Mouse (Mus musculus) kidney, postnatal 25 days (tissue): ENCODE data around the gene Angptl2.
A peak's percentile ranks its signal among the peaks of the same experiment; 100 is the strongest.

ENCODE experiments used
- DNase-seq, 2 experiments: peaks; one replicate each; pipeline ENCODE4 v3.0.0; 2021; ENCODE audit warnings: mixed read lengths in 2 of 2

Gene Angptl2

GRCm38 (mm10) chr2:33272665-33273439 lies 57.0 kb downstream of the Angptl2 start:
- DNase-seq: no peak

DNA sequence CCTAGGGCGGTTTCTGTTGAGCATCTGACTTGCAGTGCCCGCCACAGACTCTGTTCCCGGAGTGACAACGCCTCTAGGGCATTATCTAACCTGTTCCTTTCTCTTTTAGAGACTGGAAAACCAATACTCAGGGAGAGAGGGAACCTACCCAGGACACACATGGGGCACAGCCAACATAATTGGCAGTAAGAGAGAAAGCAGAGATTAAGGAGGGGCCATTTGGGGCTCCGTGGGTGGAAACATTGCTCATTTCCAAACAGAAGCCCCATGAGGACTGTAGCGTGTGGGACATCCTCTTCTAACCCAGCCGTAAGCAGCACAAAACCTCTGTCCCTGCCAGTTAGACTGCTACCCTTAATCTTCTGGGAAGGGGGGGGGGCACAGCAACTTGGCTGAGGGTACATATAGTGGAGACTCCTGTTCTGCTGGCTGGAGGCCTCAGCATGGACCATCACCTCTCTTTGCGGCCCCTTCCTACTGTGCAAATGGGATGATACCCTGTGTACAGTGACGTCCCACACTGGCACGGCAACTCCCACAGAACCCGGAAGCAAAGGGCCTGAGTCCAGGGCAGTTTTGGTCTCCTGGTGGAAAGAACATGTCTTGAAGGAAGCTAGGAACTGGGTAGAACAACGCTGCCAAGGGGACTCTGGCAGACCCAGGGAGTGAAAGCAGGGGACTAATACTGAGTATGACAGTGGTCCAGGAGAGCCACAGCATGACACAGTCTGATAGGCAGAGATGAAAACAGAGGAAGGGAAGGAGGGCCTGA lies 59.0 kb downstream of the Angptl2 start:
- no peak for DNase-seq

DNA sequence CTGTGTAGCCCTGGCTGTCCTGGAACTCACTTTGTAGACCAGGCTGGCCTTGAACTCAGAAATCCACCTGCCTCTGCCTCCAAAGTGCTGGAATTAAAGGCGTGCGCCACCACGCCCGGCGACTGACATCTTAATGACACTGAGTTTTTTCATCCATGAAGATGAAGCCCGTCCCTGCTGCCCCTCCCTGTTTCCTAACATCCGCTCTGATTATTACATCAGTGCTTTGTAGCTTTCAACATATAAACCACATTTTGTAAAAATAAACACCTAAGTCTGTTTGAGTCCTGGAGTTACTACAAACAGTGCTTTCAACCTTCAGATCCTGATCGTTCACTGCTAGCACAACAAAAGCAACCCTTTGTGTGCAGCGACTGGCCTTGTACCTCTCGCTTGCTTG lies 63.9 kb downstream of the Angptl2 start:
- no peak for DNase-seq

GRCm38 (mm10) chr2:33280525-33280924 lies 64.7 kb downstream of the Angptl2 start:
- DNase-seq: no peak

DNA sequence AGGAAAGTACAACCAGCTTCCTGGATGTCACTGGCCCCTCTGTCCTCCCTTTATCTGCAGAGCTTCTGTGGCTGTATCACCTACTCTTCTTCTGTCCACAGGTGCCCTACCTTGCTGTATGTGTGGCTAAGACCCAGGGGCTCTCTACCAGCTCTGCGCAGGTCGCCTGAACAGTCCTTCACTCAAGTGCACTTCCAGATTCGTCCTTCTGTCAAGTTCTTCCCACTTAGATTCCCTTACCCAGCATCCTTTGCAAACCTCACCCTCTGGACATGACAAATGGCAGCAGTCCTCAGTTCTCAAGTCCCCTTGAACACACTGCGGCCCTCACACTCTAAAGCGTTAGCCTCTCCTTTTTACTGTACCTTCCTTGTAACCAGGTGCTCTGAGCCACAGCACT lies 65.9 kb downstream of the Angptl2 start:
- DNase-seq: no peak

- DNase-seq: peak; percentile 55 to 69
Observed at GRCm38 (mm10) chr2:33282877-33283276, 67.0 kb downstream of the Angptl2 start.

DNA sequence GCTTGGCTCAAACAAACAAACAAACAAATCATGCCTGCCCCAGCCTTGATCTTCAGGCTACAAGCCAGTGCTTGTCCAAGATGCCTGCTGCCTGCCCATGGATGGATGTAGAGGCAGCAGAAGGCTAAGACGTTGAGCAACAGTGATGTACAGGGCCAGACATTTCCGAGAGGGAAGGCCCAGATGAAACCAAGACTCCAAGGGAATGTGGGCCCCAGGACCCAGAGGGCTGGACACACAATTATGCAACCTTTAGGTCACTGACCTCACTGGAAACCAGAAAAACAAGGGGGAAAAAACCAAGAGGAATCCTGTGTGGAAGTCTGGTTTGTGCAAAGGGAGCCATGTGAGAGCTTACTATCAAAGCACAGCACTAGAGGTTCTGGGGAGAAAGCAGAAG lies 67.8 kb downstream of the Angptl2 start:
- DNase-seq: peak; percentile 12 to 54

DNA sequence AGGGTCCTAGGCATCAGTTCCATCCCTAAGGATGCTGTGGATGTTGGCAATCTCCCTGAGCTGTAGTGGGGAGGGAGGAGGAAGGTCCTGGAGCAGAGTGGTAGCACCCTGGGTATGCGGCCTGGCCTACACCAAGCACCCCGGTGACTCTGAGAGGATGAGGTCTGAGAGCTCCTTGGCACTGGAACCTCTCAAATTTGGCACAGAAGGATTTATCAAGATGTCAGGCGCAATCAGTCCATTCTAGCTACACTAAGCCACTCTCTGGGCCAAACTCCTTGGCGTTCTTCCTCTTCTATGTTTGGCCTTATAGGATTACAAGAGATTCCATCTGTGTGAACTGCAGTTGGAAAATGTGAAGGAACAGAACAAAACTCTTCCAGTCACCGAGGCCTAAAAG lies 73.0 kb downstream of the Angptl2 start:
- DNase-seq: no peak

DNA sequence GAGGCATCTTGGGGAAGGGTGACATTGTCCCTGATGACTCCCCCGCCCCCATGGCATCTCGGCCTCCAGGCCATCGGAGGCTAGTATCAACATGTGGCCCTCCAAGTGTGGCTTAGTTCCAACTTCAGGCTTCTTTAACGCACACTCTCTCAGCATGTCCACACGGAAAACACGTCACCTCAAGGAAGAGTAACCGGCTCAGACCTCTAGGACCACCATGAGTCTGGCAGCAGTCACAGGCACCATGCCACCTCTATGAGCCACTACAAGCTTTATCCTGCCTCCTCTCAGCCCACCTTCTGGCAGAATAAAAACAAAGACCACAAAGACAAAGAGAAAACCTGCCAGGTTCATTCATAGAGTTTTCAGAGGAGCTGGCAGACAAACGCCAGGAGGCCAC lies 74.6 kb downstream of the Angptl2 start:
- no peak for DNase-seq

GRCm38 (mm10) chr2:33292057-33292456 lies 76.2 kb downstream of the Angptl2 start:
- DNase-seq: no peak

GRCm38 (mm10) chr2:33295115-33295514 lies 79.2 kb downstream of the Angptl2 start:
- DNase-seq: no peak
